Mouse (Mus musculus) MEL (cell line): ENCODE data around the gene Hs1bp3. TPM values are rescaled to one million over a fixed set of nuclear protein-coding genes. Genes with fewer than 3 reads are reported as not detected.

ENCODE experiments used
- DNase-seq: peaks from one replicate; pipeline ENCODE4 v3.0.0; 2011; ENCODE audit warnings: low read depth, low spot score
- H3K27ac ChIP-seq: 2 replicates; pipeline ENCODE4 v1.5.1; 2012; ENCODE audit warnings: low read depth, mild to moderate bottlenecking, control low read depth, low read length, moderate library complexity; ENCODE audit not compliant: control insufficient read depth
- H3K27me3 ChIP-seq, 2 experiments: fragments of 150-350 bp in 1 of 2; sonication (generic) in 1 of 2; 2 replicates each; pipeline ENCODE4 v1.6.1; 2012; ENCODE audit warnings: low read length in 2 of 2, mild to moderate bottlenecking in 2 of 2, improper control_type of control experiment in 1 of 2, moderate library complexity in 1 of 2; ENCODE audit not compliant: insufficient read depth in 2 of 2, control insufficient read depth in 1 of 2
- H3K36me3 ChIP-seq, 2 experiments: 2 replicates each; pipeline ENCODE4 v1.6.1; 2012 to 2014; ENCODE audit warnings: low read length in 2 of 2, improper control_type of control experiment in 1 of 2, inconsistent platforms in 1 of 2, mild to moderate bottlenecking in 1 of 2; ENCODE audit not compliant: insufficient read depth in 2 of 2, control insufficient read depth in 1 of 2
- H3K4me1 ChIP-seq, 2 experiments: fragments of 150-350 bp in 1 of 2; sonication (generic) in 1 of 2; 2 replicates each; pipeline ENCODE4 v1.6.1; 2012; ENCODE audit warnings: low read length in 2 of 2, improper control_type of control experiment in 1 of 2, mild to moderate bottlenecking in 1 of 2; ENCODE audit not compliant: insufficient read depth in 2 of 2, control insufficient read depth in 1 of 2
- H3K4me3 ChIP-seq, 2 experiments: fragments of 150-350 bp in 1 of 2; sonication (generic) in 1 of 2; 2 replicates each; pipeline ENCODE4 v1.5.1; 2012; ENCODE audit warnings: low read depth in 2 of 2, low read length in 2 of 2, mild to moderate bottlenecking in 2 of 2, moderate library complexity in 2 of 2, control low read depth in 1 of 2, improper control_type of control experiment in 1 of 2; ENCODE audit not compliant: control insufficient read depth in 1 of 2, insufficient read depth in 1 of 2
- H3K79me2 ChIP-seq: 2 replicates; pipeline ENCODE4 v1.6.1; 2012; ENCODE audit warnings: mild to moderate bottlenecking, low read length, moderate library complexity; ENCODE audit not compliant: control insufficient read depth, poor library complexity, insufficient read depth
- H3K9ac ChIP-seq: 2 replicates; pipeline ENCODE4 v1.6.1; 2012; ENCODE audit warnings: low read depth, mild to moderate bottlenecking, control low read depth, low read length, moderate library complexity; ENCODE audit not compliant: control insufficient read depth, poor library complexity, severe bottlenecking
- H3K9me3 ChIP-seq: fragments of 150-350 bp; sonication (generic); replicated peaks from 2 replicates; pipeline ENCODE4 v1.6.1; 2012; ENCODE audit warnings: mild to moderate bottlenecking, low read length, improper control_type of control experiment, moderate library complexity; ENCODE audit not compliant: insufficient read depth
- CHD1 ChIP-seq: IDR thresholded peaks from 2 replicates; pipeline ENCODE4 v1.6.1; 2012; ENCODE audit warnings: low read depth, mild to moderate bottlenecking, inconsistent platforms, low read length, improper control_type of control experiment
- CTCF ChIP-seq, 3 experiments: IDR thresholded peaks in 2 of 3; conservative IDR thresholded peaks in 1 of 3; 2 replicates each; pipeline ENCODE4 v1.5.1; 2011 to 2012; ENCODE audit warnings: low read length in 3 of 3, low read depth in 2 of 3, mild to moderate bottlenecking in 2 of 3, improper control_type of control experiment in 1 of 3, inconsistent platforms in 1 of 3, mixed read lengths in 1 of 3, moderate library complexity in 1 of 3; ENCODE audit not compliant: control insufficient read depth in 1 of 3, insufficient read depth in 1 of 3, poor library complexity in 1 of 3, severe bottlenecking in 1 of 3
- E2F4 ChIP-seq: IDR thresholded peaks from 2 replicates; pipeline ENCODE4 v1.6.1; 2011; ENCODE audit warnings: low read depth, low read length, improper control_type of control experiment, borderline replicate concordance
- GABPA ChIP-seq: IDR thresholded peaks from 2 replicates; pipeline ENCODE4 v1.6.1; 2012; ENCODE audit warnings: low read depth, mild to moderate bottlenecking, inconsistent platforms, low read length, improper control_type of control experiment, moderate library complexity
- GATA1 ChIP-seq: IDR thresholded peaks from 2 replicates; pipeline ENCODE4 v1.6.1; 2011; ENCODE audit warnings: low read depth, low read length, improper control_type of control experiment
- MAFK ChIP-seq: IDR thresholded peaks from 2 replicates; pipeline ENCODE4 v1.6.1; 2011; ENCODE audit warnings: low read depth, mild to moderate bottlenecking, low read length, improper control_type of control experiment, borderline replicate concordance
- MAZ ChIP-seq: IDR thresholded peaks from 2 replicates; pipeline ENCODE4 v1.6.1; 2012; ENCODE audit warnings: low read depth, mild to moderate bottlenecking, inconsistent platforms, low read length, improper control_type of control experiment
- MXI1 ChIP-seq: IDR thresholded peaks from 2 replicates; pipeline ENCODE4 v1.6.1; 2011; ENCODE audit warnings: mild to moderate bottlenecking, low read depth, low read length, improper control_type of control experiment
- NELFE ChIP-seq: IDR thresholded peaks from 2 replicates; pipeline ENCODE4 v1.6.1; 2011; ENCODE audit warnings: low read depth, low read length, improper control_type of control experiment
- NRF1 ChIP-seq: IDR thresholded peaks from 2 replicates; pipeline ENCODE4 v1.6.1; 2014; ENCODE audit warnings: low read depth, mild to moderate bottlenecking, inconsistent platforms, low read length, improper control_type of control experiment, moderate library complexity; ENCODE audit not compliant: poor library complexity, insufficient read depth, severe bottlenecking
- POLR2A ChIP-seq, 2 experiments: IDR thresholded peaks; 2 replicates each; pipeline ENCODE4 v1.6.1; 2011 to 2012; ENCODE audit warnings: low read length in 2 of 2, mild to moderate bottlenecking in 2 of 2, control low read depth in 1 of 2, improper control_type of control experiment in 1 of 2, low read depth in 1 of 2, moderate library complexity in 1 of 2; ENCODE audit not compliant: control insufficient read depth in 1 of 2, insufficient read depth in 1 of 2, poor library complexity in 1 of 2
- POLR2AphosphoS2 ChIP-seq: IDR thresholded peaks from 2 replicates; pipeline ENCODE4 v1.6.1; 2011; ENCODE audit warnings: low read length, improper control_type of control experiment
- RCOR1 ChIP-seq: IDR thresholded peaks from 2 replicates; pipeline ENCODE4 v1.6.1; 2012; ENCODE audit warnings: low read depth, mild to moderate bottlenecking, inconsistent platforms, low read length, improper control_type of control experiment
- SMC3 ChIP-seq: IDR thresholded peaks from 2 replicates; pipeline ENCODE4 v1.6.1; 2011; ENCODE audit warnings: low read depth, low read length, improper control_type of control experiment
- TCF12 ChIP-seq: IDR thresholded peaks from 2 replicates; pipeline ENCODE4 v1.6.1; 2014; ENCODE audit warnings: low read depth, mild to moderate bottlenecking, inconsistent platforms, low read length, improper control_type of control experiment, moderate library complexity
- UBTF ChIP-seq: IDR thresholded peaks from 2 replicates; pipeline ENCODE4 v1.6.1; 2012; ENCODE audit warnings: low read depth, mild to moderate bottlenecking, inconsistent platforms, low read length, improper control_type of control experiment, moderate library complexity, borderline replicate concordance; ENCODE audit not compliant: insufficient read depth
- USF1 ChIP-seq: IDR thresholded peaks from 2 replicates; pipeline ENCODE4 v1.6.1; 2014; ENCODE audit warnings: low read depth, mild to moderate bottlenecking, inconsistent platforms, low read length, improper control_type of control experiment, moderate library complexity
- USF2 ChIP-seq, 2 experiments: IDR thresholded peaks; 2 replicates each; pipeline ENCODE4 v1.6.1; 2011 to 2012; ENCODE audit warnings: improper control_type of control experiment in 2 of 2, low read length in 2 of 2, borderline replicate concordance in 1 of 2, inconsistent platforms in 1 of 2, low read depth in 1 of 2, mild to moderate bottlenecking in 1 of 2; ENCODE audit not compliant: insufficient read depth in 1 of 2
- ZMIZ1 ChIP-seq: IDR thresholded peaks from 2 replicates; pipeline ENCODE4 v1.6.1; 2012; ENCODE audit warnings: low read depth, mild to moderate bottlenecking, inconsistent platforms, low read length, improper control_type of control experiment, moderate library complexity
- polyA plus RNA-seq, 2 experiments: library from polyadenylated mRNA; stranded (reverse) in 1 of 2; unstranded in 1 of 2; fragments of >175 nt in 1 of 2; fragments of >200 nt in 1 of 2; gene quantifications; 2 replicates each; pipeline versions ENCODE4 v1.2.1 to v1.2.4; 2012; ENCODE audit warnings: low replicate concordance in 2 of 2, low read depth in 1 of 2; ENCODE audit not compliant: insufficient read length in 2 of 2, insufficient read depth in 1 of 2, missing spikeins in 1 of 2
- total RNA-seq: library from RNA; depleted of rRNA; stranded (reverse); fragments of 300-350 nt; gene quantifications from 2 replicates; pipeline ENCODE4 v1.2.3, GENCODE M21; 2012

Hs1bp3 gene
- total and polyA plus RNA-seq, 3 experiments, result 4.7 to 17.4 TPM; not detected in 1

DNA sequence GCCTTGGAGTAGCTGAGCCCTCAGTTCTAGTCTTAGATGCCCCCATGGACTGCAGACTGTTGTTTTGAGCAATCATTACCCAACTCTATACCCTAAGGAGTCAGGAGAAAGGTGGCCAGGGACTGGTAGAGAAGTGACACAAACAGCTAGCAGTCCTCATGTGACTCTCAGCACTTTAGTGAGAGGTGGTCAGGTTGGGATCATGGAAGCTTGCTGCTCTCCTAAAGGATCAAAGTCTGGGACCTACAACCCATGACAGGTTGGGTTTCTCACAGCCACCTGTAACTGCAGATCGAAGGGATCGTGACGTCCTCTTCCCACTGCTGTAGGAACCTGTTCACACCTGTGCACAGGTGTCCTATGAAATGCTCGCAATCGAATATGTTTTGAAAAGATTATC is 32.3 kb downstream of the Hs1bp3 start:
- peaks cover 0 to 2% of the 10 kb centered on the region in 2 experiments; a peak in 2 of 4 replicates for H3K27me3 ChIP-seq
- no peak overlapping the region for H3K9ac ChIP-seq
- no peak for DNase-seq
- no peaks in the 10 kb centered on the region for H3K4me1 ChIP-seq
- TF ChIP-seq NELFE (no peak), NRF1 (no peak), USF1 (no peak), MXI1 (no peak), E2F4 (no peak), MAZ (no peak), GABPA (no peak), CTCF (IDR thresholded peaks at IDR 0.05 in 2 of 3, conservative IDR thresholded peaks at IDR 0.05 in 1 of 3; ENCODE audit: control insufficient read depth in 1 of 3, insufficient read depth in 1 of 3, low read depth in 2 of 3, low read length in 3 of 3, poor library complexity in 1 of 3, severe bottlenecking in 1 of 3) (no peak), UBTF (no peak), CHD1 (no peak), SMC3 (no peak), ZMIZ1 (no peak)
- no peak overlapping the region for H3K27ac ChIP-seq
- H3K9me3 ChIP-seq, result no peaks in the 10 kb centered on the region
- no peaks in the 10 kb centered on the region for H3K36me3 ChIP-seq
- no peaks in the 10 kb centered on the region for H3K79me2 ChIP-seq
- H3K4me3 ChIP-seq, result no peak overlapping the region

DNA sequence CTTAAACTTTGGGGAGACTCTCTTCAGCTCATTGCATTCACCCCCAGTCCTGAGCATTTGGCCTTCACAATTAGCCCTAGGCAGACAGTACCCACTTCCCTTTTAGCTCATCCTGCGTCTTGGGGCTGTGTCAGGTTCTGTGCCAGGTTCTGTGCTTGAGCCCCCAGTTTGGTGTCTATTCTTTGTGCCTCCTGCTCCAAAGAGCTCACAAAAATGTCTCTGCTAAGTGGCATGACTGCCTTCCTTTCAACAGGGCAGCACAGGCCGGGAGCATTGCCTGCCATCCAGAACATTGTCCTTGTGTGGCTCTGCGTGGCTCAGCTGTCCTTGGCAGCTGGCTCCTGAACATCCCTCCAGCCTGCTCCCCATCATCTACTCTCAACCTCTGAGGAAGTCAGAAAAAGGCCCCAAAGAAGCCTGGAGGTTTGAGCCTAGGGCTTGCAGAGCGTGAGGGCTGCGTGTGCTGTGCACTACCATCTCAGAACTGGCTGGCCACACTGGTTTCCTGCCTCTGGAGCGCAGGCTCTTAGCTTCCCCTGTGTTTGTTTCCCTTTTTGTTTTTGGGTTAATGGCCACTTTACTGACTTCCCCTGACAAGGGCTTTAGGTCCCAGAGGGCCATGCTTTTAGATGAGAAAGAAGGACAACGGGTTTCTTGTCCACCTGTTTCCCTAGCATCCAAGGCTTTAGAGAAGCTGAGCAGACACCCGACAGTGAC is 34.7 kb downstream of the Hs1bp3 start:
- no peaks in the 10 kb centered on the region for H3K4me1 ChIP-seq
- TF ChIP-seq USF2 (IDR thresholded peaks at IDR 0.05; ENCODE audit: borderline replicate concordance in 1 of 2, insufficient read depth in 1 of 2, low read depth in 1 of 2, low read length in 2 of 2) (no peak), ZMIZ1 (no peak), RCOR1 (no peak), MAFK (no peak), CHD1 (no peak), POLR2A (IDR thresholded peaks at IDR 0.05; ENCODE audit: control insufficient read depth in 1 of 2, insufficient read depth in 1 of 2, low read depth in 1 of 2, low read length in 2 of 2, poor library complexity in 1 of 2) (no peak), E2F4 (no peak), NELFE (no peak), POLR2AphosphoS2 (no peak), GATA1 (no peak), TCF12 (no peak)
- TF ChIP-seq, all 39 proteins: peak for 0
- peaks cover 0 to 2% of the 10 kb centered on the region in 2 experiments; a peak in 2 of 4 replicates for H3K27me3 ChIP-seq
- H3K4me3 ChIP-seq, result no peak overlapping the region
- no peaks in the 10 kb centered on the region for H3K79me2 ChIP-seq
- no peaks in the 10 kb centered on the region for H3K9me3 ChIP-seq
- no peak for DNase-seq
- H3K27ac ChIP-seq, result no peak overlapping the region
- no peaks in the 10 kb centered on the region for H3K36me3 ChIP-seq
- no peak overlapping the region for H3K9ac ChIP-seq
